Mouse (Mus musculus): ENCODE measurements around the gene Susd6. TPM values are rescaled to one million over a fixed set of nuclear protein-coding genes. Genes with fewer than 3 reads are reported as not detected.

Susd6 gene
- total and polyA plus RNA-seq, 3 experiments = 7.8 to 11.0 (median 8.7) TPM

DNA sequence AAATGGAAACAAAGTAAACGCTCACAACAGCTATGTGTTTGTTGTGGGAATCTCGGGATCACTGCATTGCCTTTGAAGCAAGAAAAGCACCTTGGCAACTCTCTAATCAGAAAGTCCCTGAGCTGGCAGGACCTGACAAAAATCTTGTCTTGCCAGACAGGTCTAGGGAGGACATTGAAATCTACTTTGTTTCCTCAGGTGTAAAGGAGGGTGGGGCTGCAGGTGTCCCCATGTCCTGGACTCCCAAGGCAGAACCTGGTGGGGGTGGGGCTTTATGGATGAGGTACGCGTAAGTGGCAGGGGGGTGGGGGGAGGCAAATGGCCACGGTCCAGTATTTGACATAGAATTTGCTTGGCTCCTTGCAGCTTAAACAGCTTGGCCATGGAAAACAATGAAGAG, 133.3 kb downstream of the Susd6 start:
- Histone ChIP-seq H3K4me1 (ENCODE audit: control insufficient read depth in 1 of 2, insufficient read depth in 2 of 2) (peaks cover 0 to 2% of the 10 kb centered on the region in 2 experiments; a peak in 1 of 4 replicates), H3K4me2 (ENCODE audit: insufficient read depth, low read depth, poor library complexity, severe bottlenecking) (no peak overlapping the region), H3K27ac (ENCODE audit: insufficient read depth, low read depth) (no peak overlapping the region), H3K4me3 (replicated peaks in 1 of 3; ENCODE audit: low read depth in 2 of 3, low read length in 2 of 3, poor library complexity in 1 of 3) (no peak overlapping the region), H3K27me3 (replicated peaks) (peaks cover 1% of the 10 kb centered on the region), H3K79me2 (replicated peaks; ENCODE audit: control insufficient read depth, extremely low read depth, insufficient read depth, poor library complexity, severe bottlenecking) (no peaks in the 10 kb centered on the region), H3K9ac (ENCODE audit: insufficient read depth, low read depth) (no peak overlapping the region), H3K36me3 (replicated peaks in 1 of 2; ENCODE audit: control insufficient read depth in 1 of 2, insufficient read depth in 1 of 2, low read length in 1 of 2) (no peaks in the 10 kb centered on the region), H3K9me3 (replicated peaks; ENCODE audit: low read length) (no peaks in the 10 kb centered on the region)
- TF ChIP-seq E2F4 (IDR thresholded peaks at IDR 0.05; ENCODE audit: insufficient replicate concordance, low read depth, low read length) = no peak
- no peak for TF ChIP-seq BHLHE40 (IDR thresholded peaks at IDR 0.05; ENCODE audit: low read depth, low read length)
- no peak for TF ChIP-seq MXI1 (IDR thresholded peaks at IDR 0.05; ENCODE audit: low read depth, low read length)
- TF ChIP-seq MAZ (IDR thresholded peaks at IDR 0.05; ENCODE audit: low read depth, low read length) = no peak
- no peak for TF ChIP-seq SMC3 (IDR thresholded peaks at IDR 0.05; ENCODE audit: low read depth, low read length)
- no peak for TF ChIP-seq NRF1 (IDR thresholded peaks at IDR 0.05; ENCODE audit: low read depth, low read length)
- no peak for TF ChIP-seq POLR2A (IDR thresholded peaks at IDR 0.05; ENCODE audit: low read depth, low read length)
- TF ChIP-seq RCOR1 (conservative IDR thresholded peaks at IDR 0.05; ENCODE audit: low read depth, low read length) = no peak
- no peak for TF ChIP-seq GABPA (IDR thresholded peaks at IDR 0.05; ENCODE audit: insufficient replicate concordance, low read depth, low read length)
- no peak for TF ChIP-seq SIN3A (IDR thresholded peaks at IDR 0.05; ENCODE audit: low read length)
- no peak for TF ChIP-seq TBP (conservative IDR thresholded peaks at IDR 0.05; ENCODE audit: low read depth, low read length)
- TF ChIP-seq POLR2AphosphoS2 (IDR thresholded peaks at IDR 0.05; ENCODE audit: low read depth, low read length) = no peak
- TF ChIP-seq ELF1 (IDR thresholded peaks at IDR 0.05; ENCODE audit: low read depth, low read length) = no peak
- TF ChIP-seq TCF12 (IDR thresholded peaks at IDR 0.05; ENCODE audit: low read depth, low read length) = no peak
- TF ChIP-seq JUND (conservative IDR thresholded peaks at IDR 0.05; ENCODE audit: low read depth, low read length) = no peak
- TF ChIP-seq MAFK (IDR thresholded peaks at IDR 0.05; ENCODE audit: insufficient replicate concordance, low read length) = no peak
- TF ChIP-seq ZNF384 (IDR thresholded peaks at IDR 0.05; ENCODE audit: low read depth, low read length) = no peak
- TF ChIP-seq HCFC1 (IDR thresholded peaks at IDR 0.05; ENCODE audit: low read depth, low read length) = no peak
- TF ChIP-seq USF1 (IDR thresholded peaks at IDR 0.05; ENCODE audit: low read depth, low read length) = no peak
- DNase-seq (ENCODE audit: extremely low read depth) = no peak
- in situ Hi-C loops (cut with MboI; ENCODE audit: low pct_ligation_motif_present, low pct_unique_long_range_greater_than_20kb, low sequenced_read_pairs) (no loop called here), dilution Hi-C loops (cut with MboI; ENCODE audit: extremely low pct_ligation_motif_present, extremely low pct_unique_long_range_greater_than_20kb, low sequenced_read_pairs) (no loop called here)

- Histone ChIP-seq H3K9me3 (replicated peaks; ENCODE audit: low read length) (no peaks in the 10 kb centered on the region), H3K27me3 (replicated peaks) (no peaks in the 10 kb centered on the region), H3K4me3 (replicated peaks in 1 of 3; ENCODE audit: low read depth in 2 of 3, low read length in 2 of 3, poor library complexity in 1 of 3) (no peak overlapping the region), H3K4me1 (ENCODE audit: control insufficient read depth in 1 of 2, insufficient read depth in 2 of 2) (peaks cover 0 to 2% of the 10 kb centered on the region in 2 experiments; a peak in 1 of 4 replicates), H3K36me3 (replicated peaks in 1 of 2; ENCODE audit: control insufficient read depth in 1 of 2, insufficient read depth in 1 of 2, low read length in 1 of 2) (no peaks in the 10 kb centered on the region), H3K9ac (ENCODE audit: insufficient read depth, low read depth) (no peak overlapping the region), H3K27ac (ENCODE audit: insufficient read depth, low read depth) (no peak overlapping the region), H3K4me2 (ENCODE audit: insufficient read depth, low read depth, poor library complexity, severe bottlenecking) (no peak overlapping the region), H3K79me2 (replicated peaks; ENCODE audit: control insufficient read depth, extremely low read depth, insufficient read depth, poor library complexity, severe bottlenecking) (no peaks in the 10 kb centered on the region)
- no peak for TF ChIP-seq ZMIZ1 (IDR thresholded peaks at IDR 0.05; ENCODE audit: low read depth, low read length)
- no peak for TF ChIP-seq NRF1 (IDR thresholded peaks at IDR 0.05; ENCODE audit: low read depth, low read length)
- no peak for TF ChIP-seq ZC3H11A (IDR thresholded peaks at IDR 0.05; ENCODE audit: low read depth, low read length)
- no peak for TF ChIP-seq UBTF (IDR thresholded peaks at IDR 0.05; ENCODE audit: low read depth, low read length)
- no peak for TF ChIP-seq MAFK (IDR thresholded peaks at IDR 0.05; ENCODE audit: insufficient replicate concordance, low read length)
- no peak for TF ChIP-seq CHD1 (IDR thresholded peaks at IDR 0.05; ENCODE audit: low read depth, low read length)
- no peak for TF ChIP-seq CHD2 (IDR thresholded peaks at IDR 0.05; ENCODE audit: low read length)
- TF ChIP-seq USF2 (conservative IDR thresholded peaks at IDR 0.05; ENCODE audit: low read depth, low read length) = no peak
- no peak for TF ChIP-seq KAT2A (IDR thresholded peaks at IDR 0.05; ENCODE audit: insufficient replicate concordance, low read length)
- no peak for TF ChIP-seq PAX5 (IDR thresholded peaks at IDR 0.05; ENCODE audit: low read length)
- no peak for TF ChIP-seq MAX (IDR thresholded peaks at IDR 0.05; ENCODE audit: low read length)
- TF ChIP-seq HCFC1 (IDR thresholded peaks at IDR 0.05; ENCODE audit: low read depth, low read length) = no peak
- TF ChIP-seq JUN (IDR thresholded peaks at IDR 0.05; ENCODE audit: insufficient read depth, low read depth, low read length) = no peak
- no peak for TF ChIP-seq ELF1 (IDR thresholded peaks at IDR 0.05; ENCODE audit: low read depth, low read length)
- no peak for TF ChIP-seq JUND (conservative IDR thresholded peaks at IDR 0.05; ENCODE audit: low read depth, low read length)
- TF ChIP-seq IRF4 (IDR thresholded peaks at IDR 0.05; ENCODE audit: low read depth, low read length) = no peak
- TF ChIP-seq MEF2A (IDR thresholded peaks at IDR 0.05; ENCODE audit: borderline replicate concordance, low read depth, low read length) = no peak
- no peak for TF ChIP-seq POLR2AphosphoS2 (IDR thresholded peaks at IDR 0.05; ENCODE audit: low read depth, low read length)
- TF ChIP-seq ETS1 (conservative IDR thresholded peaks at IDR 0.05; ENCODE audit: low read depth, low read length) = no peak
- TF ChIP-seq RAD21 (IDR thresholded peaks at IDR 0.05; ENCODE audit: low read depth, low read length) = no peak
- no peak for DNase-seq (ENCODE audit: extremely low read depth)
- dilution Hi-C loops (cut with MboI; ENCODE audit: extremely low pct_ligation_motif_present, extremely low pct_unique_long_range_greater_than_20kb, low sequenced_read_pairs) (no loop called here), in situ Hi-C loops (cut with MboI; ENCODE audit: low pct_ligation_motif_present, low pct_unique_long_range_greater_than_20kb, low sequenced_read_pairs) (no loop called here)
Measured at GRCm38 (mm10) chr12:80924205-80924604, 133.9 kb downstream of the Susd6 start.

All from CH12.LX (cell line).